Mouse (Mus musculus) liver, adult 2 months (tissue): Measurements from ENCODE around the gene Ier3. TPM values are rescaled to one million over a fixed set of nuclear protein-coding genes. Genes with fewer than 3 reads are reported as not detected.

Experiments used
- DNase-seq: peaks from one replicate; pipeline ENCODE4 v3.0.0-alpha.2; 2011; ENCODE audit warnings: low read depth, low spot score; ENCODE audit errors: extremely low read depth
- H3K27ac ChIP-seq: fragments of 200-500 bp; replicated peaks from 2 replicates; pipeline ENCODE4 v1.5.1; 2012; ENCODE audit warnings: low read depth, mild to moderate bottlenecking, control low read depth, inconsistent platforms, low read length; ENCODE audit not compliant: insufficient read depth
- H3K27me3 ChIP-seq: fragments of 200-500 bp; 2 replicates; pipeline ENCODE4 v1.6.1; 2012; ENCODE audit warnings: mild to moderate bottlenecking, moderate library complexity, low read length, inconsistent platforms; ENCODE audit not compliant: control insufficient read depth, insufficient read depth
- H3K36me3 ChIP-seq: fragments of 200-500 bp; 2 replicates; pipeline ENCODE4 v1.6.1; 2012; ENCODE audit warnings: low read length, inconsistent platforms; ENCODE audit not compliant: control insufficient read depth, insufficient read depth
- H3K4me1 ChIP-seq: fragments of 200-500 bp; 2 replicates; pipeline ENCODE4 v1.6.1; 2011; ENCODE audit warnings: low read length; ENCODE audit not compliant: control insufficient read depth, insufficient read depth
- H3K4me3 ChIP-seq: fragments of 200-500 bp; 2 replicates; pipeline ENCODE4 v1.5.1; 2011; ENCODE audit warnings: low read depth, mild to moderate bottlenecking, control low read depth, low read length, moderate library complexity; ENCODE audit not compliant: insufficient read depth
- H3K79me2 ChIP-seq: fragments of 200-500 bp; 2 replicates; pipeline ENCODE4 v1.6.1; 2012; ENCODE audit warnings: inconsistent platforms, mild to moderate bottlenecking, low read length, moderate library complexity; ENCODE audit not compliant: control insufficient read depth, insufficient read depth
- H3K9ac ChIP-seq: fragments of 200-500 bp; 2 replicates; pipeline ENCODE4 v1.6.1; 2012; ENCODE audit warnings: low read depth, mild to moderate bottlenecking, control low read depth, inconsistent platforms, low read length
- CTCF ChIP-seq: fragments of 200-500 bp; IDR thresholded peaks from 2 replicates; pipeline ENCODE4 v1.5.1; 2011; ENCODE audit warnings: low read depth, low read length, control low read depth
- POLR2A ChIP-seq: fragments of 200-500 bp; IDR thresholded peaks from 2 replicates; pipeline ENCODE4 v1.6.1; 2011; ENCODE audit warnings: low read length, control low read depth; ENCODE audit not compliant: insufficient read depth; ENCODE audit errors: extremely low read depth
- WGBS: fragments of 180-500 bp; shearing (Covaris S2); methylation state at CpG from one replicate; pipeline ENCODE4 v1.1.7; 2018; 5-methylcytosine and 5-hydroxymethylcytosine counted together
- polyA plus RNA-seq: library from polyadenylated mRNA; depleted of rRNA; stranded (reverse); fragments of >200 nt; gene quantifications from 2 replicates; pipeline ENCODE4 v1.2.3, GENCODE M21; 2012
- total RNA-seq: library from RNA; depleted of rRNA; stranded (reverse); fragments of >200 nt; gene quantifications from 2 replicates; pipeline ENCODE4 v1.2.3, GENCODE M21; 2014

Gene Ier3
- total and polyA plus RNA-seq, 2 experiments = 0.92 to 1.6 TPM

- TF ChIP-seq CTCF (no peak), POLR2A (no peak)
- WGBS = 86% methylated on average over 5 of the region's 5 CpGs
- Histone ChIP-seq H3K4me3 (no peak overlapping the region), H3K4me1 (peaks cover 18% of the 10 kb centered on the region), H3K9ac (no peak overlapping the region), H3K27me3 (no peaks in the 10 kb centered on the region), H3K79me2 (no peaks in the 10 kb centered on the region), H3K27ac (no peak overlapping the region), H3K36me3 (no peaks in the 10 kb centered on the region)
- DNase-seq = no peak
These were observed 1.4 kb upstream of the Ier3 start for GRCm38 (mm10) chr17:35820111-35820510.

GRCm38 (mm10) chr17:35822564-35822963, 1.1 kb downstream of the Ier3 start:
- H3K27me3 ChIP-seq = no peaks in the 10 kb centered on the region
- no peaks in the 10 kb centered on the region for H3K79me2 ChIP-seq
- 7% methylated on average over 11 of the region's 11 CpGs for WGBS
- H3K9ac ChIP-seq = peak overlapping the region; percentile 73
- H3K4me3 ChIP-seq = peak overlapping the region; percentile 79
- TF ChIP-seq CTCF = no peak
- TF ChIP-seq POLR2A = no peak
- DNase-seq = no peak
- H3K36me3 ChIP-seq = no peaks in the 10 kb centered on the region
- peak overlapping the region; percentile 78 for H3K27ac ChIP-seq
- 0 out of 2 replicates have a peak, but pooled peaks cover 6% of the 10 kb centered on the region for H3K4me1 ChIP-seq

GRCm38 (mm10) chr17:35822964-35823937, 1.8 kb downstream of the Ier3 start, which contains the start of gene Flot1:
Gene Flot1, plus strand, starts transcription at chr17:35823230.
- no peak for TF ChIP-seq POLR2A
- no peak for TF ChIP-seq CTCF
- DNase-seq = peak; percentile 71
- Histone ChIP-seq H3K36me3 (no peaks in the 10 kb centered on the region), H3K79me2 (no peaks in the 10 kb centered on the region), H3K9ac (peak within 1 kb of the TSS; percentile 83), H3K27me3 (no peaks in the 10 kb centered on the region), H3K4me3 (peak within 1 kb of the TSS; percentile 79), H3K4me1 (0 out of 2 replicates have a peak, but pooled peaks cover 6% of the 10 kb centered on the region), H3K27ac (peak within 1 kb of the TSS; percentile 78)
- WGBS = 2% methylated on average over 46 of the region's 47 CpGs

- DNase-seq = no peak
- no peak overlapping the region for H3K27ac ChIP-seq
- TF ChIP-seq POLR2A (no peak), CTCF (peak; percentile 61)
- H3K27me3 ChIP-seq = no peaks in the 10 kb centered on the region
- WGBS = 81% methylated on average over 7 of the region's 7 CpGs
- H3K9ac ChIP-seq = no peak overlapping the region
- H3K36me3 ChIP-seq = no peaks in the 10 kb centered on the region
- no peak overlapping the region for H3K4me3 ChIP-seq
- no peaks in the 10 kb centered on the region for H3K79me2 ChIP-seq
- 0 out of 2 replicates have a peak, but pooled peaks cover 6% of the 10 kb centered on the region for H3K4me1 ChIP-seq
These were observed 2.9 kb downstream of the Ier3 start for GRCm38 (mm10) chr17:35824402-35824801.

DNA sequence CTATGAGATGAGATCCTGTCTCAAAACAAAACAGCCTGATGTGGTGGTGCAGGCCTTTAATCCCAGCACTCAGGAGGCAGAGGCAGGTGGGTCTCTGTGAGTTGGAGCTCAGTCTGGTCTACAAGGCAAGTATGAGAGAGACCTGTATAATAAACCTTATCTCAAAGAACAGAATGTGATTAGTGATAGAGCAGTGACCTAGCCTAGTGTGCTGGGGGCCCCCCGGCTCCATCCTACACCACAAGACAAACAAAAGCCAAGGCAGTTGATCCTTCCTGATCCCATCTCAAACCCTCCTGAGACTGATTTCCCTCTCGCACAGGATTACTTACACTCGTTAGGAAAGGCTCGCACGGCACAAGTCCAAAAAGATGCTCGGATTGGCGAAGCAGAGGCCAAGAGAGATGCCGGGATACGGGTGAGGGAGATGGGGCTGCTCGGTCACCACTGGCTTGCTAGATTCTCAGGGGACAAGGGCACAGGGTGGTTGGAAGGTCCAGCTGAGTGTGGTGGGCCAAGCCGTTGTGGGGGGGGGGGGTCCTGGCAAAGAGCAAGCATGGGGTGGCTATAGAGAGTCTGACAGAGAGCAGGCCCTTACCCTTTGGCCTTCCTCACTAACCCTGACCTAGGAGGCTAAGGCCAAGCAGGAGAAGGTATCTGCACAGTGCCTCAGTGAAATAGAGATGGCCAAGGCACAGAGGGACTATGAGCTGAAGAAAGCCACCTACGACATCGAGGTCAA, 3.8 kb downstream of the Ier3 start:
- H3K4me3 ChIP-seq = no peak overlapping the region
- DNase-seq = no peak
- no peaks in the 10 kb centered on the region for H3K79me2 ChIP-seq
- WGBS = 93% methylated on average over 13 of the region's 13 CpGs
- no peaks in the 10 kb centered on the region for H3K27me3 ChIP-seq
- H3K36me3 ChIP-seq = no peaks in the 10 kb centered on the region
- no peak overlapping the region for H3K9ac ChIP-seq
- TF ChIP-seq CTCF (no peak), POLR2A (no peak)
- 0 out of 2 replicates have a peak, but pooled peaks cover 6% of the 10 kb centered on the region for H3K4me1 ChIP-seq
- H3K27ac ChIP-seq = no peak overlapping the region
